Mouse (Mus musculus) megakaryocyte, embryonic 14.5 days (primary cell): ENCODE data around the gene Fhl3.

Source experiments
- FLI1 ChIP-seq: IDR thresholded peaks from 2 replicates; pipeline ENCODE4 v1.6.1; 2012; ENCODE audit warnings: low read length, inconsistent platforms, mixed read lengths
- GATA1 ChIP-seq: IDR thresholded peaks from 3 replicates; pipeline ENCODE4 v1.6.1; 2012; ENCODE audit warnings: mixed read lengths, low read length, inconsistent platforms, borderline replicate concordance

DNA sequence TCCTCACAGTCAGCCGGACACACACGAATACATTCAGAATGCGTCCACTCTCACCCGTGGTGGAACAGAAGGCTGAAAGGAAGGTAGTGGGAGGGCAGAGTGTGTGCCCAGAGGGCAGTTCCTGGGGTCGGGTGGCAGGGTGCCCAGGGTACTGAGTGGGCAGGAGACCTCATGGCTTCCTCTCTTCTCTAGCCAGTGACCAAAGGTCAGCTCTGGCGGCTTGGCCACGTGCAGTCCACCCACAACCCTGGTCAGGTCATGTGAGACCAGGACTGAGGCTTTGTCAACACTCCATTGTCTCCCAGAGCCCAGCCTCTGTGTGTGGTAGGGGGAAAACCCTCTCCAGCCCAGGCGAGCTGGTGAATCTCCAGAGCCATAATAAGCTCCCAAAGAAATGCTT is 30.3 kb upstream of the Fhl3 start:
- TF ChIP-seq GATA1: no peak
- no peak for TF ChIP-seq FLI1
